Mouse (Mus musculus) liver, embryonic 14.5 days (tissue): Measurements from ENCODE around the gene Gtse1.

ENCODE experiments used
- CTCF ChIP-seq: IDR thresholded peaks from 2 replicates; pipeline ENCODE4 v1.5.1; 2016; ENCODE audit warnings: antibody characterized with exemption, low read depth, control low read depth
- EP300 ChIP-seq: IDR thresholded peaks from 2 replicates; pipeline ENCODE4 v1.6.1; 2016; ENCODE audit warnings: antibody characterized with exemption, low read depth

GRCm38 (mm10) chr15:85851656-85852392 is 7.7 kb upstream of the Gtse1 start:
- TF ChIP-seq EP300 (no peak), CTCF (peak; percentile 39; the same call in 1 of the 2 replicates)
